10 mouse cellular contexts compared by ENCODE assay signal in the genomic region with DNA sequence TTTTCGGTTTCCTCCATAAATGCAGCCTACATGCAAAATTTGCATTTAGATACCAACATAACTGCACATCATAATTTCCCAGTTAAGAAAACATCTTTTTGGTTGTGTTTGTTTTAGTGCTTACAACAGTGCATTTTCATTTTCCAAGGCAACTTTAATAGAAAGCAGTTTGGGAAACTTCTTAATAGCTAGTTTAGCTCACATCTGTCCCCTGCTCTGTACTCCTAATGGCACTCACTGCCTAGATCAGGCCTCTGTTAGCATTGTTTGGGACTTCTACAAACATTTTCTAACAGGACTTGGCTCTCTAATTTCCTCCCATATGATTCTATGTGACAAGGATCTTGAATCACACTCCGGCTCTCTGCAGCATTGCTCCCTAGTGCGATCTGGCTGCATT.
"Had no signal": no experiment of that assay in that cellular context is flagged by ENCODE, and none has a peak within 500 bp of the region (broad histone marks: within the 10 kb centered on the region; RNA-seq: fewer than 3 reads in every experiment).

No protein-coding gene starts in this region.

- H3K9ac ChIP-seq: limb, embryonic 13.5 days; liver, embryonic 14.5 days; neural tube, embryonic 15.5 days had no signal

- H3K4me1 ChIP-seq: limb, embryonic 13.5 days; neural tube, embryonic 15.5 days had no signal

- H3K4me3 ChIP-seq: limb, embryonic 13.5 days; neural tube, embryonic 15.5 days had no signal

- H3K27me3 ChIP-seq: limb, embryonic 13.5 days; neural tube, embryonic 15.5 days had no signal

- H3K36me3 ChIP-seq: limb, embryonic 13.5 days; neural tube, embryonic 15.5 days had no signal

- H3K9me3 ChIP-seq: limb, embryonic 13.5 days; neural tube, embryonic 15.5 days had no signal

- H3K4me2 ChIP-seq: limb, embryonic 13.5 days; neural tube, embryonic 15.5 days had no signal

- H3K27ac ChIP-seq: limb, embryonic 13.5 days; liver, embryonic 14.5 days; neural tube, embryonic 15.5 days had no signal

- DNase-seq: kidney, adult 9 months; kidney, postnatal 10 days; left cerebral cortex, postnatal 4 days; lung, adult 18-20 months; right cerebral cortex, adult 18-20 months; right cerebral cortex, postnatal 25 days; thymus, postnatal 36 days had no signal
